Mouse (Mus musculus) mature B cell (primary cell): Measurements from ENCODE around the gene Gm17067.
"Not testable (repeated sequence)": the region's sequence is repeated elsewhere in the genome, so short reads cannot be mapped to it uniquely, and the experiment has no call there.

ENCODE experiments used
- in situ Hi-C: fragments of 300-500 bp; cut with MboI; formaldehyde crosslinking; loops from 2 replicates; pipeline ENCODE4 v1.14.3; 2019

Gm17067 gene

GRCm38 (mm10) chr7:42726917-42727316 lies at the start of gene Gm17067:
Gm17067 (minus strand) TSS chr7:42727017.
- in situ Hi-C loops: not testable (repeated sequence)

GRCm38 (mm10) chr7:42749836-42750235 lies 23.0 kb upstream of the Gm17067 start:
- in situ Hi-C loops: no loop called here

GRCm38 (mm10) chr7:42738536-42739210 lies 11.9 kb upstream of the Gm17067 start:
- in situ Hi-C loops: no loop called here

- in situ Hi-C loops: not testable (repeated sequence)
These were observed 33.6 kb downstream of the Gm17067 start for GRCm38 (mm10) chr7:42693251-42693650.

GRCm38 (mm10) chr7:42692362-42693158 lies 34.3 kb downstream of the Gm17067 start, which contains the start of gene Zfp975:
Zfp975 (minus strand) TSS chr7:42692742.
- in situ Hi-C loops: not testable (repeated sequence)

GRCm38 (mm10) chr7:42680081-42680480 lies 46.7 kb downstream of the Gm17067 start:
- in situ Hi-C loops: not testable (repeated sequence)

- in situ Hi-C loops: not testable (repeated sequence)
These were observed 47.2 kb downstream of the Gm17067 start for GRCm38 (mm10) chr7:42679646-42680045.

GRCm38 (mm10) chr7:42660140-42660539 lies 66.7 kb downstream of the Gm17067 start:
- in situ Hi-C loops: not testable (repeated sequence)
